In genomic region chr10:112788236-112788635, GRCm38 (mm10) we compare ENCODE assay signal across 29 mouse cellular contexts.
A peak's percentile ranks its signal among the peaks of the same experiment; 100 is the strongest.
DNase-seq lines count a peak whose midpoint lies in the region; ATAC-seq lines count a peak whose summit lies in the region.
"Had no signal": no experiment of that assay in that cellular context is flagged by ENCODE, and none has a peak within 500 bp of the region (broad histone marks: within the 10 kb centered on the region; RNA-seq: fewer than 3 reads in every experiment).

No protein-coding gene starts in this region.

- no peak for ATAC-seq in granulocyte monocyte progenitor cell, adult 5-6 weeks (replicated peaks; ENCODE audit: poor library complexity, severe bottlenecking)
- no peak for ATAC-seq in neural tube, embryonic 15.5 days (ENCODE audit: low FRiP score)
- ATAC-seq: CD4-positive, CD25-positive, alpha-beta regulatory T cell, adult 4 months; forebrain, embryonic 15.5 days; intestine, postnatal 0 days; midbrain, embryonic 16.5 days had no signal

- WGBS in neural tube, embryonic 15.5 days, result 62% methylated on average over 3 of the region's 3 CpGs

- no peak overlapping the region for H3K9ac ChIP-seq in neural tube, embryonic 15.5 days (replicated peaks)
- H3K9ac ChIP-seq: forebrain, embryonic 15.5 days; hindbrain, embryonic 13.5 days; limb, embryonic 12.5 days; liver, embryonic 15.5 days; lung, embryonic 14.5 days; neural tube, embryonic 12.5 days; stomach, embryonic 15.5 days had no signal

- no peaks in the 10 kb centered on the region for H3K27me3 ChIP-seq in neural tube, embryonic 15.5 days (replicated peaks)
- H3K27me3 ChIP-seq: forebrain, embryonic 15.5 days; hindbrain, embryonic 13.5 days; limb, embryonic 12.5 days; liver, embryonic 15.5 days; neural tube, embryonic 12.5 days; stomach, embryonic 15.5 days had no signal

- H3K4me1 ChIP-seq in neural tube, embryonic 15.5 days, result no peaks in the 10 kb centered on the region
- H3K4me1 ChIP-seq: forebrain, embryonic 15.5 days; hindbrain, embryonic 13.5 days; limb, embryonic 12.5 days; liver, embryonic 15.5 days; neural tube, embryonic 12.5 days; stomach, embryonic 15.5 days had no signal

- no peaks in the 10 kb centered on the region for H3K9me3 ChIP-seq in neural tube, embryonic 15.5 days (replicated peaks)
- H3K9me3 ChIP-seq: forebrain, embryonic 15.5 days; hindbrain, embryonic 13.5 days; limb, embryonic 12.5 days; liver, embryonic 15.5 days; neural tube, embryonic 12.5 days; stomach, embryonic 15.5 days had no signal

- no peak overlapping the region for H3K4me3 ChIP-seq in neural tube, embryonic 15.5 days (replicated peaks)
- H3K4me3 ChIP-seq: forebrain, embryonic 15.5 days; hindbrain, embryonic 13.5 days; limb, embryonic 12.5 days; liver, embryonic 15.5 days; neural tube, embryonic 12.5 days; stomach, embryonic 15.5 days had no signal

- no peak overlapping the region for H3K27ac ChIP-seq in neural tube, embryonic 15.5 days (replicated peaks)
- H3K27ac ChIP-seq: forebrain, embryonic 15.5 days; hindbrain, embryonic 13.5 days; limb, embryonic 12.5 days; liver, embryonic 15.5 days; neural tube, embryonic 12.5 days; stomach, embryonic 15.5 days had no signal

- no peak overlapping the region for H3K4me2 ChIP-seq in neural tube, embryonic 15.5 days
- H3K4me2 ChIP-seq: forebrain, embryonic 15.5 days; heart, embryonic 11.5 days; hindbrain, embryonic 13.5 days; limb, embryonic 12.5 days; liver, embryonic 15.5 days; lung, embryonic 14.5 days; midbrain, embryonic 11.5 days; neural tube, embryonic 12.5 days; stomach, embryonic 15.5 days had no signal

- no peaks in the 10 kb centered on the region for H3K36me3 ChIP-seq in neural tube, embryonic 15.5 days
- H3K36me3 ChIP-seq: forebrain, embryonic 15.5 days; hindbrain, embryonic 13.5 days; limb, embryonic 12.5 days; liver, embryonic 15.5 days; neural tube, embryonic 12.5 days; stomach, embryonic 15.5 days had no signal

- peak; percentile 67 to 82 for DNase-seq in adrenal gland, adult (ENCODE audit: inconsistent age in 2 of 2, low spot score in 1 of 2)
- no peak for DNase-seq in adrenal gland, postnatal 4 days (ENCODE audit: low spot score in 2 of 2)
- DNase-seq in adrenal gland, adult 8-10 months, result peak; percentile 62
- peak; percentile 76 for DNase-seq in brain, adult 2 months (ENCODE audit: low read depth, low spot score)
- no peak for DNase-seq in lung, postnatal 36 days
- DNase-seq: cerebellum, adult 2 months; cerebellum, postnatal 25 days; gastrocnemius, postnatal 25 days; heart, adult 18-20 months; heart, postnatal 36 days; kidney, adult 9 months; kidney, postnatal 10 days; lung, embryonic 14.5 days; lung, postnatal 14 days; right cerebral cortex, postnatal 25 days; thymus, postnatal 14 days had no signal

Comparison
In these comparisons a context has a peak if more than half of its experiments do, and no peak if none do; other contexts are left out.
1. DNase-seq: peak in adrenal gland, adult (2 of 2), adrenal gland, adult 8-10 months (single experiment) and brain, adult 2 months (single experiment); none in adrenal gland, postnatal 4 days (0 of 2) and lung, postnatal 36 days (single experiment).